ENCODE assay signal across 16 mouse cellular contexts in the genomic region with DNA sequence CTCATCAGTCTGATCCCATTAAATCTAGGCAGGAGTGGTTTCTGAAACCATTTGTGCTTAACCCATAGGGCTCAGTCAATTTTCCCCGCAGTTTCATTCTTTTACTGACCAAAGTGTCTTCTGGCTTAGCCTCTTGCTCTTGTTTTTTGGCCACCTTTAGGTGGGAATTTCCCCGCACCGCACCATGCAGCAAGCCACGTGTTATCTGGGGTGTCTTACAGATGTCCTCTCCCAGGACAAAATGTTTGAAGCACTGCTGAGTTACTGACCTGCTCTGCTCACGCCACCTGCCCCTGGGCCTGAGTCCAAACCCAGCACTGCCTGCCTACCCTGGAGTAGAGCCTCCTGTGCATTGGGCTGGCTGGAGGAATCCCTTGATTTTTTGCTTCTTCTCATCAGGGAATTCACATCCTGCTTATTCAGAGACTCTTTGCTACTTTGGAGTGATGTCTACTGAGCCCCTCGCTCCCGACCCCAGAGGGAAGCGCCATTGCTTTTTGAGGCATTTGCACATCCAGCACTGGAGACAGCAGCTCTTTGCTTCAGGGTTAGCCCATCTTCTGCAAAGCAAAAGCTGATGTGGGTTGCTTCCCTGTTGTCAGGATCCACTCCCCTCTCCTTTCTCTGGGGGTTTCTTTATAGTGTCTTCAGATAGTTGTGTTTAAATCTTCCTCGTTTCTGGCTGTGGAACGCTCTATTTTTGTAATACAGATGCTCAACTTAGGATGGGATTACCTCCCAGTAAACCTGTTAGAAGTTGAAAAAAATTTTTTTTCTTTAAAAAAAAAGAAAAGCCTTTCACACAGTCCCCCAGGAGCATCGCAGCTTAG.
DNase-seq lines count a peak whose midpoint lies in the region; ATAC-seq lines count a peak whose summit lies in the region.
"Had no signal": no experiment of that assay in that cellular context is flagged by ENCODE, and none has a peak within 500 bp of the region (broad histone marks: within the 10 kb centered on the region; RNA-seq: fewer than 3 reads in every experiment).

No protein-coding gene starts in this region.

- WGBS in heart, embryonic 11.5 days (ENCODE audit: insufficient replicate concordance), result 70% methylated on average over 11 of the region's 11 CpGs

- no peaks in the 10 kb centered on the region for H3K9me3 ChIP-seq in heart, embryonic 11.5 days (replicated peaks; ENCODE audit: control insufficient read depth, low read length)
- H3K9me3 ChIP-seq: embryonic facial prominence, embryonic 12.5 days; heart, embryonic 15.5 days; limb, embryonic 10.5 days; liver, embryonic 12.5 days; lung, embryonic 15.5 days; midbrain, embryonic 15.5 days had no signal

- ATAC-seq in heart, embryonic 11.5 days (replicated peaks; ENCODE audit: insufficient number of reproducible peaks, low FRiP score, low TSS enrichment), result no peak
- ATAC-seq: CD4-positive, CD25-positive, alpha-beta regulatory T cell, adult 4 months; forebrain, postnatal 0 days; intestine, embryonic 16.5 days; liver, embryonic 12.5 days; midbrain, embryonic 15.5 days had no signal

- H3K36me3 ChIP-seq in heart, embryonic 11.5 days (ENCODE audit: control insufficient read depth, insufficient read depth, low read length), result peaks cover 7% of the 10 kb centered on the region
- H3K36me3 ChIP-seq: heart, embryonic 15.5 days; midbrain, embryonic 15.5 days had no signal

- H3K27me3 ChIP-seq in heart, embryonic 11.5 days (ENCODE audit: control insufficient read depth, insufficient read depth, low read length), result no peaks in the 10 kb centered on the region
- H3K27me3 ChIP-seq: embryonic facial prominence, embryonic 12.5 days; heart, embryonic 15.5 days; liver, embryonic 12.5 days; lung, embryonic 15.5 days; midbrain, embryonic 15.5 days had no signal

- intact Hi-C loops in heart, postnatal 36 days (cut with DNase I), result no loop called here

- H3K4me1 ChIP-seq in heart, embryonic 11.5 days (ENCODE audit: control insufficient read depth, insufficient read depth, low read length), result peaks cover 46% of the 10 kb centered on the region

- no peak overlapping the region for H3K4me2 ChIP-seq in heart, embryonic 11.5 days
- H3K4me2 ChIP-seq: embryonic facial prominence, embryonic 12.5 days; heart, embryonic 15.5 days; liver, embryonic 12.5 days; lung, embryonic 15.5 days; midbrain, embryonic 15.5 days had no signal

- H3K4me3 ChIP-seq in heart, embryonic 11.5 days (ENCODE audit: low read depth, low read length), result no peak overlapping the region
- H3K4me3 ChIP-seq: embryonic facial prominence, embryonic 12.5 days; heart, embryonic 15.5 days; limb, embryonic 10.5 days; liver, embryonic 12.5 days; lung, embryonic 15.5 days; midbrain, embryonic 15.5 days had no signal

- H3K27ac ChIP-seq in heart, embryonic 11.5 days (ENCODE audit: low read depth, low read length), result 0 out of 2 replicates have a peak overlapping the region, but pooled peaks have one; percentile 6
- H3K27ac ChIP-seq: embryonic facial prominence, embryonic 12.5 days; heart, embryonic 15.5 days; limb, embryonic 10.5 days; liver, embryonic 12.5 days; lung, embryonic 15.5 days; midbrain, embryonic 15.5 days had no signal

- DNase-seq in heart, postnatal 36 days, result no peak
- DNase-seq in thymus, postnatal 14 days, result peak; percentile 13
- no peak for DNase-seq in thymus, postnatal 0 days (ENCODE audit: low spot score)
- peak; percentile 65 to 70 for DNase-seq in cerebellum, adult 18-20 months
- peak; percentile 60 to 68 for DNase-seq in cerebellum, postnatal 36 days
- DNase-seq in left cerebral cortex, adult 9 months (ENCODE audit: low spot score in 2 of 2), result no peak
- DNase-seq: forebrain, postnatal 0 days had no signal

- H3K9ac ChIP-seq in heart, embryonic 11.5 days (ENCODE audit: low read depth, low read length), result no peak overlapping the region
- H3K9ac ChIP-seq: embryonic facial prominence, embryonic 12.5 days; forebrain, postnatal 0 days; heart, embryonic 15.5 days; liver, embryonic 12.5 days; lung, embryonic 15.5 days; midbrain, embryonic 15.5 days had no signal

Comparison
In these comparisons a context has a peak if more than half of its experiments do, and no peak if none do; other contexts are left out.
1. DNase-seq: peak in thymus, postnatal 14 days (single experiment), cerebellum, adult 18-20 months (2 of 2) and cerebellum, postnatal 36 days (2 of 2); none in heart, postnatal 36 days (0 of 2), thymus, postnatal 0 days (single experiment) and left cerebral cortex, adult 9 months (0 of 2).